Mouse (Mus musculus) ES-Bruce4 (cell line): ENCODE results near the gene Noto. TPM values are rescaled to one million over a fixed set of nuclear protein-coding genes. Genes with fewer than 3 reads are reported as not detected.

ENCODE experiments used
- H3K27ac ChIP-seq: 2 replicates; pipeline ENCODE4 v1.5.1; 2012; ENCODE audit warnings: low read length, inconsistent platforms; ENCODE audit not compliant: insufficient read depth
- H3K27me3 ChIP-seq: 2 replicates; pipeline ENCODE4 v1.6.1; 2012; ENCODE audit warnings: mild to moderate bottlenecking, low read length, inconsistent platforms; ENCODE audit not compliant: control insufficient read depth, poor library complexity, insufficient read depth, severe bottlenecking
- H3K36me3 ChIP-seq: 2 replicates; pipeline ENCODE4 v1.6.1; 2012; ENCODE audit warnings: inconsistent platforms, mild to moderate bottlenecking, low read length, moderate library complexity; ENCODE audit not compliant: control insufficient read depth, poor library complexity, insufficient read depth, severe bottlenecking
- H3K4me1 ChIP-seq: one replicate; pipeline ENCODE4 v1.8.1; 2011; ENCODE audit warnings: low read length; ENCODE audit not compliant: control insufficient read depth, insufficient read depth
- H3K4me3 ChIP-seq: 2 replicates; pipeline ENCODE4 v1.5.1; 2011; ENCODE audit warnings: low read depth, mild to moderate bottlenecking, low read length
- H3K9ac ChIP-seq: 2 replicates; pipeline ENCODE4 v1.6.1; 2012; ENCODE audit warnings: low read depth, mild to moderate bottlenecking, inconsistent platforms; ENCODE audit not compliant: poor library complexity, severe bottlenecking
- H3K9me3 ChIP-seq: replicated peaks from 2 replicates; pipeline ENCODE4 v1.6.1; 2012; ENCODE audit warnings: mild to moderate bottlenecking, low read length, inconsistent platforms; ENCODE audit not compliant: control insufficient read depth, poor library complexity, insufficient read depth, severe bottlenecking
- CTCF ChIP-seq: IDR thresholded peaks from one replicate; pipeline ENCODE4 v1.8.1; 2011; ENCODE audit warnings: low read depth, low read length
- EP300 ChIP-seq: IDR thresholded peaks from 2 replicates; pipeline ENCODE4 v1.6.1; 2011; ENCODE audit warnings: low read depth, low read length; ENCODE audit not compliant: insufficient read depth
- POLR2A ChIP-seq: IDR thresholded peaks from one replicate; pipeline ENCODE4 v1.8.1; 2011; ENCODE audit warnings: low read length; ENCODE audit not compliant: insufficient read depth
- polyA plus RNA-seq: library from polyadenylated mRNA; stranded (reverse); fragments of >200 nt; gene quantifications from 2 replicates; pipeline ENCODE4 v1.2.4, GENCODE M21; 2011; ENCODE audit warnings: low read depth; ENCODE audit not compliant: missing spikeins, insufficient read depth, insufficient read length

Gene Noto
- polyA plus RNA-seq, 1 experiment, result not detected

DNA sequence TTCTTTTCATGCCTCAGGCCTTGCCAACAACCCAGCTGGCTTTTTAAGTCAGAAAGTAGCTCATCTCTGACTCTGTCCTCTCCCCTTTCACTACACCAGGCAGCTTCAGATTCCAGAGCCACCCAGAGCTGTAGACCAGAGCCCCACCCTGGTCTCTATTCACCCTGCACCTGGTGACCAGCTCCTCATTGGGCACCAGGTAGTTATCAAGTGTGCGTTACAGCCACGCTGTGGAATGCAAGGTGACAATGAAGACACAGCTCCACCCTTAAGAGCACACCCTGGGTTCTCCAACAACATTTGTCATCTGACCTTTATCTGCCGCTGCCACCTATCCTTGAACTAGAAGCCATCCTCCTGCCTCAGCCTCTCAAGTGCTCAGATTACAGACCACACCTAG is 51.9 kb downstream of the Noto start:
- H3K9me3 ChIP-seq, result no peaks in the 10 kb centered on the region
- no peak overlapping the region for H3K27ac ChIP-seq
- no peaks in the 10 kb centered on the region for H3K27me3 ChIP-seq

DNA sequence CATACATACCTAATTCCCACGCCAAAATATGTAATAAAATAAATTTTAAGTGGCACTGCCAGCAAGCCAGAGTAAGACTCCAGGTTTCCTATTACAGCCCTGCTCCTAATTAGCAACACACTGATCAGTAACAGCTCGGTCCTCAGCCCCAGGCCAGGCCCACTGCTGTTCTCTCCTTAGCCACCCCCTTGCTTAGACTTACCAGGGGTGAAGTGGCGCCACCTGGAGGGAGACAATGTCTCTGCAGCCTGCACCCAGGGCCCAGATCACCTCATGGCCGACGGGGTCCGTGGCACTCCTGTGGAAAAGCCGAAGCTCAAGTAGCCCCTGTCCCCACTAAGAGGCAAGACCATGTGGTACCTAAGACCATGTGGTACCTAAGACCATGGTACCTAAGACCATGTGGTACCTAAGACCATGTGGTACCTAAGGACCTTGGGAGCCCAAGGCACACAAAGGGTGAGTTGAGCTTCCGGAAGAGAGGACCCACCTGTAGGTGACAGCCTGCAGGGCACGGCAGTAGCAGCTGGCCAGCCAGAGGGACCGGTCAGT is 53.8 kb downstream of the Noto start:
- H3K9ac ChIP-seq, result no peak overlapping the region
- peaks cover 5% of the 10 kb centered on the region for H3K4me1 ChIP-seq
- no peaks in the 10 kb centered on the region for H3K27me3 ChIP-seq
- H3K9me3 ChIP-seq, result no peaks in the 10 kb centered on the region
- no peaks in the 10 kb centered on the region for H3K36me3 ChIP-seq
- TF ChIP-seq CTCF (peak; percentile 92), POLR2A (no peak), EP300 (no peak)
- H3K4me3 ChIP-seq, result no peak overlapping the region
- no peak overlapping the region for H3K27ac ChIP-seq

More for the DNA sequence above, 51.9 kb downstream of the Noto start:
- no peak overlapping the region for H3K9ac ChIP-seq
- TF ChIP-seq CTCF (no peak), POLR2A (no peak), EP300 (no peak)
- H3K4me1 ChIP-seq, result peaks cover 5% of the 10 kb centered on the region
- no peak overlapping the region for H3K4me3 ChIP-seq
- H3K36me3 ChIP-seq, result no peaks in the 10 kb centered on the region

DNA sequence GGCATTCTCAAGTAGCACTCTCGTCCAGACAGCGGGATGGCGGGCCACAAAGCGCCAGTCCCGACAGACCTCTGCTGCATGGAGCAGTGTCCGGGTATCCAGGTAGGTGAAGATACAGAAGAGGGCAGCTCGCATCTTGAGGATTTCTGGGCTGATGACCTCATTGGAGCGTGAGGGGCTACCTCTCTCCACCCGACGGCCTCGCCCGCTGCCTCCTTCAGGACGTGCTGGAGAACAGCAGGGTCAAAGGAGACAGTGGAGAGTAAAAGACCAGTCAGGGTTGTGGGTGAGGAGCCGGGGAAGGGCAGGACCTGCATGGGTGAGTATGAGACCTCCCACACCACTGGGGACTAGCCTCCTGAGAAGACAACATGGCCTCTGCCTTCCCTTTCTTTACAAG is 54.7 kb downstream of the Noto start:
- peak; percentile 17 for TF ChIP-seq CTCF
- TF ChIP-seq POLR2A, result no peak
- no peak for TF ChIP-seq EP300
- H3K27ac ChIP-seq, result no peak overlapping the region
- no peaks in the 10 kb centered on the region for H3K36me3 ChIP-seq
- no peak overlapping the region for H3K9ac ChIP-seq
- H3K4me1 ChIP-seq, result peaks cover 5% of the 10 kb centered on the region
- H3K9me3 ChIP-seq, result no peaks in the 10 kb centered on the region
- H3K27me3 ChIP-seq, result no peaks in the 10 kb centered on the region
- H3K4me3 ChIP-seq, result 0 out of 2 replicates have a peak overlapping the region, but pooled peaks have one; percentile 5

Other genes starting within 250 kb of the Noto start
- 0.56 and 1.8 TPM in 2 replicates for gene Emx1, start 236.4 kb upstream of the Noto start, polyA plus RNA-seq
- gene Sfxn5, start 90.5 kb upstream of the Noto start, polyA plus RNA-seq, result 6.0 and 7.9 TPM in 2 replicates
- 15.8 and 18.3 TPM in 2 replicates for gene Rab11fip5, start 49.3 kb upstream of the Noto start, polyA plus RNA-seq
- gene Smyd5, start 8.1 kb downstream of the Noto start, polyA plus RNA-seq, result 42.3 and 44.4 TPM in 2 replicates
- 463 and 467 TPM in 2 replicates for gene Cct7, start 27.6 kb downstream of the Noto start, polyA plus RNA-seq
- gene Pradc1, start 28.1 kb downstream of the Noto start, polyA plus RNA-seq, result 4.7 and 9.6 TPM in 2 replicates
- gene Fbxo41, start 79.1 kb downstream of the Noto start, polyA plus RNA-seq, result 0.24 and 0.43 TPM in 2 replicates
- gene Egr4, start 89.7 kb downstream of the Noto start, polyA plus RNA-seq, result not detected in 2 replicates
- gene Alms1, start 163.6 kb downstream of the Noto start, polyA plus RNA-seq, result 19.2 and 21.0 TPM in 2 replicates